Mouse (Mus musculus) MEL (cell line): ENCODE data around the gene Lypd6b. TPM values are rescaled to one million over a fixed set of nuclear protein-coding genes. Genes with fewer than 3 reads are reported as not detected.

Source experiments
- DNase-seq: peaks from one replicate; pipeline ENCODE4 v3.0.0; 2011; ENCODE audit warnings: low read depth, low spot score
- H3K27ac ChIP-seq: 2 replicates; pipeline ENCODE4 v1.5.1; 2012; ENCODE audit warnings: low read depth, mild to moderate bottlenecking, control low read depth, low read length, moderate library complexity; ENCODE audit not compliant: control insufficient read depth
- H3K27me3 ChIP-seq, 2 experiments: fragments of 150-350 bp in 1 of 2; sonication (generic) in 1 of 2; 2 replicates each; pipeline ENCODE4 v1.6.1; 2012; ENCODE audit warnings: low read length in 2 of 2, mild to moderate bottlenecking in 2 of 2, improper control_type of control experiment in 1 of 2, moderate library complexity in 1 of 2; ENCODE audit not compliant: insufficient read depth in 2 of 2, control insufficient read depth in 1 of 2
- H3K36me3 ChIP-seq, 2 experiments: 2 replicates each; pipeline ENCODE4 v1.6.1; 2012 to 2014; ENCODE audit warnings: low read length in 2 of 2, improper control_type of control experiment in 1 of 2, inconsistent platforms in 1 of 2, mild to moderate bottlenecking in 1 of 2; ENCODE audit not compliant: insufficient read depth in 2 of 2, control insufficient read depth in 1 of 2
- H3K4me1 ChIP-seq, 2 experiments: fragments of 150-350 bp in 1 of 2; sonication (generic) in 1 of 2; 2 replicates each; pipeline ENCODE4 v1.6.1; 2012; ENCODE audit warnings: low read length in 2 of 2, improper control_type of control experiment in 1 of 2, mild to moderate bottlenecking in 1 of 2; ENCODE audit not compliant: insufficient read depth in 2 of 2, control insufficient read depth in 1 of 2
- H3K4me3 ChIP-seq, 2 experiments: fragments of 150-350 bp in 1 of 2; sonication (generic) in 1 of 2; 2 replicates each; pipeline ENCODE4 v1.5.1; 2012; ENCODE audit warnings: low read depth in 2 of 2, low read length in 2 of 2, mild to moderate bottlenecking in 2 of 2, moderate library complexity in 2 of 2, control low read depth in 1 of 2, improper control_type of control experiment in 1 of 2; ENCODE audit not compliant: control insufficient read depth in 1 of 2, insufficient read depth in 1 of 2
- H3K79me2 ChIP-seq: 2 replicates; pipeline ENCODE4 v1.6.1; 2012; ENCODE audit warnings: mild to moderate bottlenecking, low read length, moderate library complexity; ENCODE audit not compliant: control insufficient read depth, poor library complexity, insufficient read depth
- H3K9ac ChIP-seq: 2 replicates; pipeline ENCODE4 v1.6.1; 2012; ENCODE audit warnings: low read depth, mild to moderate bottlenecking, control low read depth, low read length, moderate library complexity; ENCODE audit not compliant: control insufficient read depth, poor library complexity, severe bottlenecking
- H3K9me3 ChIP-seq: fragments of 150-350 bp; sonication (generic); replicated peaks from 2 replicates; pipeline ENCODE4 v1.6.1; 2012; ENCODE audit warnings: mild to moderate bottlenecking, low read length, improper control_type of control experiment, moderate library complexity; ENCODE audit not compliant: insufficient read depth
- CHD2 ChIP-seq: IDR thresholded peaks from 2 replicates; pipeline ENCODE4 v1.6.1; 2011; ENCODE audit warnings: low read length, improper control_type of control experiment
- E2F4 ChIP-seq: IDR thresholded peaks from 2 replicates; pipeline ENCODE4 v1.6.1; 2011; ENCODE audit warnings: low read depth, low read length, improper control_type of control experiment, borderline replicate concordance
- ELF1 ChIP-seq: IDR thresholded peaks from 2 replicates; pipeline ENCODE4 v1.6.1; 2014; ENCODE audit warnings: low read depth, mild to moderate bottlenecking, inconsistent platforms, low read length, improper control_type of control experiment, moderate library complexity
- EP300 ChIP-seq, 2 experiments: IDR thresholded peaks; 2 replicates each; pipeline ENCODE4 v1.6.1; 2011; ENCODE audit warnings: improper control_type of control experiment in 2 of 2, low read length in 2 of 2, low read depth in 1 of 2, mild to moderate bottlenecking in 1 of 2
- ETS1 ChIP-seq: IDR thresholded peaks from 2 replicates; pipeline ENCODE4 v1.6.1; 2012; ENCODE audit warnings: low read depth, mild to moderate bottlenecking, inconsistent platforms, low read length, improper control_type of control experiment, moderate library complexity
- HCFC1 ChIP-seq: IDR thresholded peaks from 2 replicates; pipeline ENCODE4 v1.6.1; 2012; ENCODE audit warnings: low read depth, mild to moderate bottlenecking, inconsistent platforms, low read length, improper control_type of control experiment, moderate library complexity
- KAT2A ChIP-seq: conservative IDR thresholded peaks from 2 replicates; pipeline ENCODE4 v1.6.1; 2012; ENCODE audit warnings: low read depth, low read length, improper control_type of control experiment, inconsistent platforms
- MAFK ChIP-seq: IDR thresholded peaks from 2 replicates; pipeline ENCODE4 v1.6.1; 2011; ENCODE audit warnings: low read depth, mild to moderate bottlenecking, low read length, improper control_type of control experiment, borderline replicate concordance
- MAZ ChIP-seq: IDR thresholded peaks from 2 replicates; pipeline ENCODE4 v1.6.1; 2012; ENCODE audit warnings: low read depth, mild to moderate bottlenecking, inconsistent platforms, low read length, improper control_type of control experiment
- MEF2A ChIP-seq: IDR thresholded peaks from 2 replicates; pipeline ENCODE4 v1.6.1; 2014; ENCODE audit warnings: low read depth, mild to moderate bottlenecking, inconsistent platforms, low read length, improper control_type of control experiment; ENCODE audit not compliant: poor library complexity, insufficient replicate concordance, severe bottlenecking; ENCODE audit errors: extremely low read depth
- MXI1 ChIP-seq: IDR thresholded peaks from 2 replicates; pipeline ENCODE4 v1.6.1; 2011; ENCODE audit warnings: mild to moderate bottlenecking, low read depth, low read length, improper control_type of control experiment
- MYB ChIP-seq: IDR thresholded peaks from 2 replicates; pipeline ENCODE4 v1.6.1; 2011; ENCODE audit warnings: mild to moderate bottlenecking, low read depth, low read length, improper control_type of control experiment
- MYC ChIP-seq: IDR thresholded peaks from 2 replicates; pipeline ENCODE4 v1.6.1; 2011; ENCODE audit warnings: low read depth, mild to moderate bottlenecking, low read length, improper control_type of control experiment, moderate library complexity
- NELFE ChIP-seq: IDR thresholded peaks from 2 replicates; pipeline ENCODE4 v1.6.1; 2011; ENCODE audit warnings: low read depth, low read length, improper control_type of control experiment
- POLR2A ChIP-seq, 2 experiments: IDR thresholded peaks; 2 replicates each; pipeline ENCODE4 v1.6.1; 2011 to 2012; ENCODE audit warnings: low read length in 2 of 2, mild to moderate bottlenecking in 2 of 2, control low read depth in 1 of 2, improper control_type of control experiment in 1 of 2, low read depth in 1 of 2, moderate library complexity in 1 of 2; ENCODE audit not compliant: control insufficient read depth in 1 of 2, insufficient read depth in 1 of 2, poor library complexity in 1 of 2
- POLR2AphosphoS2 ChIP-seq: IDR thresholded peaks from 2 replicates; pipeline ENCODE4 v1.6.1; 2011; ENCODE audit warnings: low read length, improper control_type of control experiment
- POLR2AphosphoS5 ChIP-seq: IDR thresholded peaks from 2 replicates; pipeline ENCODE4 v1.6.1; 2012; ENCODE audit warnings: low read depth, borderline replicate concordance, mild to moderate bottlenecking, inconsistent platforms, low read length, moderate library complexity, mixed read lengths
- RAD21 ChIP-seq: IDR thresholded peaks from 2 replicates; pipeline ENCODE4 v1.6.1; 2011; ENCODE audit warnings: mild to moderate bottlenecking, low read depth, low read length, improper control_type of control experiment
- SMC3 ChIP-seq: IDR thresholded peaks from 2 replicates; pipeline ENCODE4 v1.6.1; 2011; ENCODE audit warnings: low read depth, low read length, improper control_type of control experiment
- TAL1 ChIP-seq: IDR thresholded peaks from 2 replicates; pipeline ENCODE4 v1.6.1; 2012; ENCODE audit warnings: mild to moderate bottlenecking, inconsistent platforms, low read length, moderate library complexity, mixed read lengths
- TBP ChIP-seq: IDR thresholded peaks from 2 replicates; pipeline ENCODE4 v1.8.0; 2011; ENCODE audit warnings: low read depth, low read length, improper control_type of control experiment
- TCF12 ChIP-seq: IDR thresholded peaks from 2 replicates; pipeline ENCODE4 v1.6.1; 2014; ENCODE audit warnings: low read depth, mild to moderate bottlenecking, inconsistent platforms, low read length, improper control_type of control experiment, moderate library complexity
- ZC3H11A ChIP-seq: IDR thresholded peaks from 2 replicates; pipeline ENCODE4 v1.6.1; 2012; ENCODE audit warnings: low read depth, mild to moderate bottlenecking, inconsistent platforms, low read length, improper control_type of control experiment
- ZKSCAN1 ChIP-seq: IDR thresholded peaks from 2 replicates; pipeline ENCODE4 v1.6.1; 2012; ENCODE audit warnings: low read depth, mild to moderate bottlenecking, inconsistent platforms, low read length, improper control_type of control experiment, moderate library complexity
- ZNF384 ChIP-seq: IDR thresholded peaks from 2 replicates; pipeline ENCODE4 v1.6.1; 2012; ENCODE audit warnings: low read depth, mild to moderate bottlenecking, inconsistent platforms, low read length, improper control_type of control experiment
- polyA plus RNA-seq, 2 experiments: library from polyadenylated mRNA; stranded (reverse) in 1 of 2; unstranded in 1 of 2; fragments of >175 nt in 1 of 2; fragments of >200 nt in 1 of 2; gene quantifications; 2 replicates each; pipeline versions ENCODE4 v1.2.1 to v1.2.4; 2012; ENCODE audit warnings: low replicate concordance in 2 of 2, low read depth in 1 of 2; ENCODE audit not compliant: insufficient read length in 2 of 2, insufficient read depth in 1 of 2, missing spikeins in 1 of 2
- total RNA-seq: library from RNA; depleted of rRNA; stranded (reverse); fragments of 300-350 nt; gene quantifications from 2 replicates; pipeline ENCODE4 v1.2.3, GENCODE M21; 2012

Gene Lypd6b
- total and polyA plus RNA-seq, 3 experiments = not detected

- Histone ChIP-seq H3K27ac (no peak overlapping the region), H3K36me3 (no peaks in the 10 kb centered on the region), H3K4me1 (no peaks in the 10 kb centered on the region), H3K9me3 (no peaks in the 10 kb centered on the region), H3K4me3 (no peak overlapping the region), H3K79me2 (no peaks in the 10 kb centered on the region), H3K27me3 (no peaks in the 10 kb centered on the region), H3K9ac (no peak overlapping the region)
- no peak for DNase-seq
- TF ChIP-seq KAT2A (no peak), ETS1 (no peak), POLR2A (IDR thresholded peaks at IDR 0.05; ENCODE audit: control insufficient read depth in 1 of 2, insufficient read depth in 1 of 2, low read depth in 1 of 2, low read length in 2 of 2, poor library complexity in 1 of 2) (no peak), ELF1 (no peak), ZKSCAN1 (no peak), ZC3H11A (no peak), POLR2AphosphoS5 (no peak), EP300 (IDR thresholded peaks at IDR 0.05; ENCODE audit: low read depth in 1 of 2, low read length in 2 of 2) (no peak), MAZ (no peak), MEF2A (no peak), NELFE (no peak)
Measured at GRCm38 (mm10) chr2:49856161-49856564, 68.7 kb downstream of the Lypd6b start.

- H3K4me1 ChIP-seq = no peaks in the 10 kb centered on the region
- H3K9me3 ChIP-seq = no peaks in the 10 kb centered on the region
- H3K9ac ChIP-seq = no peak overlapping the region
- no peaks in the 10 kb centered on the region for H3K79me2 ChIP-seq
- DNase-seq = no peak
- H3K27ac ChIP-seq = no peak overlapping the region
- H3K4me3 ChIP-seq = no peak overlapping the region
- TF ChIP-seq ETS1 (no peak), MAZ (no peak), TAL1 (no peak), KAT2A (no peak), POLR2A (IDR thresholded peaks at IDR 0.05; ENCODE audit: control insufficient read depth in 1 of 2, insufficient read depth in 1 of 2, low read depth in 1 of 2, low read length in 2 of 2, poor library complexity in 1 of 2) (no peak), MYC (no peak), E2F4 (no peak), MAFK (no peak), MYB (no peak), TBP (no peak), RAD21 (no peak), TCF12 (no peak), ZNF384 (no peak), POLR2AphosphoS2 (no peak), ZC3H11A (no peak), HCFC1 (no peak), ZKSCAN1 (no peak), CHD2 (no peak), MXI1 (no peak), SMC3 (no peak)
- no peaks in the 10 kb centered on the region for H3K36me3 ChIP-seq
- H3K27me3 ChIP-seq = no peaks in the 10 kb centered on the region
Measured at GRCm38 (mm10) chr2:49856584-49856983, 69.1 kb downstream of the Lypd6b start.
